Mouse (Mus musculus) bone marrow macrophage, adult 2 months (primary cell): ENCODE measurements at regions not wholly inside any gene's neighbourhood (a gene's known extent, or its start where the extent isn't known, plus 50 kb on each side); places are given as distances from the start of the nearest gene placed in this dataset.

Source experiments
- CTCF ChIP-seq: IDR thresholded peaks from 2 replicates; pipeline ENCODE4 v1.5.1; 2012; ENCODE audit warnings: low read depth, mild to moderate bottlenecking, low read length, moderate library complexity
- POLR2A ChIP-seq: IDR thresholded peaks from 2 replicates; pipeline ENCODE4 v1.6.1; 2012; ENCODE audit warnings: mild to moderate bottlenecking, low read depth, low read length, borderline replicate concordance

DNA sequence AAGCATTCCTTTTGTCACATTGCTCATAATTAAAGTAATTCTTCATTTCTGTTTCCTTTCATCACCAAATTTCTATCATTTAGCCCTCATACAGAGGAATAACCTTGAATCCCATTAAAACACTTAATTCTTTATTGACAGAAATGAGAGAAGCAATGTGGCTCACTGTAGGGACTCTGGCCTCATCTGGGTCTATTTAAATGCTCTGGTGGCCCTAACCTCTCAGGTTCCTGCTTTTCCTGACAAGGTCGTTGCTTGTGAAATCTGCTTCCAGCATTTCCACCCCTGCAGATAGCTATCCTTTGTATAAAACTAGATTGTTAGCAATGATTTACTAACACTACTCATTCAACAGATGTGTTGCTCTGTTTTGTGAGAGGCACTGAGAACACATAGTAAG, 163.6 kb upstream of the Xrcc4 start:
- no peak for TF ChIP-seq POLR2A
- TF ChIP-seq CTCF = no peak
